Mouse (Mus musculus) heart, embryonic 12.5 days (tissue): ENCODE measurements around the gene Dusp19. TPM values are rescaled to one million over a fixed set of nuclear protein-coding genes. Genes with fewer than 3 reads are reported as not detected.

Source experiments
- ATAC-seq: fragments of 200-750 bp; cut with Nextera tagmentation; 2 replicates; pipeline ENCODE4 v1.8.0; 2017; ENCODE audit warnings: moderate TSS enrichment, moderate library complexity; ENCODE audit not compliant: insufficient number of reproducible peaks, low FRiP score
- H3K27ac ChIP-seq: fragments of 300-500 bp; sonication (generic); 2 replicates; pipeline ENCODE4 v1.5.1; 2016; ENCODE audit warnings: mild to moderate bottlenecking, moderate library complexity; ENCODE audit not compliant: poor library complexity, severe bottlenecking
- H3K27me3 ChIP-seq: fragments of 300-500 bp; sonication (generic); replicated peaks from 2 replicates; pipeline ENCODE4 v1.6.1; 2016; ENCODE audit warnings: mild to moderate bottlenecking, moderate library complexity
- H3K36me3 ChIP-seq: fragments of 300-500 bp; sonication (generic); 2 replicates; pipeline ENCODE4 v1.6.1; 2016; ENCODE audit warnings: mild to moderate bottlenecking, moderate library complexity
- H3K4me1 ChIP-seq: fragments of 300-500 bp; sonication (generic); replicated peaks from 2 replicates; pipeline ENCODE4 v1.6.1; 2016; ENCODE audit warnings: mild to moderate bottlenecking
- H3K4me2 ChIP-seq: fragments of 300-500 bp; sonication (generic); 2 replicates; pipeline ENCODE4 v1.6.1; 2016; ENCODE audit warnings: mild to moderate bottlenecking, moderate library complexity
- H3K4me3 ChIP-seq: fragments of 300-500 bp; sonication (generic); 2 replicates; pipeline ENCODE4 v1.5.1; 2016; ENCODE audit warnings: mild to moderate bottlenecking
- H3K9ac ChIP-seq: fragments of 300-500 bp; sonication (generic); 2 replicates; pipeline ENCODE4 v1.6.1; 2016; ENCODE audit warnings: mild to moderate bottlenecking, moderate library complexity
- H3K9me3 ChIP-seq: fragments of 300-500 bp; sonication (generic); replicated peaks from 2 replicates; pipeline ENCODE4 v1.6.1; 2016; ENCODE audit warnings: mild to moderate bottlenecking, moderate library complexity
- WGBS: fragments of 180-500 bp; shearing (Covaris S2); methylation state at CpG from one replicate; pipeline ENCODE4 v1.1.7; 2016; 5-methylcytosine and 5-hydroxymethylcytosine counted together
- polyA plus RNA-seq: library from polyadenylated mRNA; unstranded; fragments of >200 nt; fragmentation: Nextera tagmentation; extraction: Ambion mirVana; gene quantifications from 2 replicates; pipeline ENCODE4 v1.2.1, GENCODE M21; 2016

Gene Dusp19
- 11.4 and 11.9 TPM in 2 replicates for polyA plus RNA-seq

DNA sequence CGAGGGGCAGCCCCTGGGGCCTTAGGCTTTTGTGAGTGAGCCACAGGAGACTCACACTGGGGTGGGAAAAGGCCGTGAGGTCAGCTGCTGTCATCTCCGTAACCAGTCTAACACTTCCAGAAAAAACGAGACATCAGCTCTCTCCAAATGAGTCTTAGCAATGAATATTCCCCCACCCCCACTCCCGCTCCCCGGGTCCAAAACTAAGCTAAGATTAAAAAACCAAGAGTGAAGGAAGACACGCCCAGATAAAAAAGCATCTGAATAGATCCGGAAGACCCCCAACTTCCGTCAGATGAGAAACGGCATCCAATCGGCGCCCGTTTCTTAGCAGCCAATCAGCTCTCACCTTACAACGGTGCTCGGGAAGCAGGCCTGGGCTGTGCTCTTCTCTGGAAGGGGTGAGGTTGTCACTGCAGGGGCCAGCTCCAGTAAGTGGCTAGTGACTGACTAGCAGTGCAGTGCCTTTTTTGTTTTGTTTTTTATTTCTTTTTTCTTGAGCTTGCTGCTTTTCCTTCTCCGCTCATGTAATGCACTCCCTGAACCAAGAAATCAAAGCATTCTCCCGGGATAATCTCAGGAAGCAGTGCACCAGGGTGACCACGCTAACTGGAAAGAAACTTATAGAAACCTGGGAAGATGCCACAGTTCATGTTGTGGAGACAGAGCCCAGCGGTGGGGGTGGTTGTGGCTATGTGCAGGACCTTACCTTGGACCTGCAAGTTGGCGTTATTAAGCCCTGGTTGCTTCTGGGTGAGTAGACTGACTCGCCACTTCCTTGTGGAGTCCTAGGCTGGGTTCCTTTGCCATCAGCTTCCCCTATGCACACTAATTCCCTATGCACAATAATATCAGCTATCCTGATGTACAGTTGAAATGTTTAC, at the start of gene Dusp19, which contains the start of gene Nup35:
TSS of gene Dusp19 (plus strand) at position 192 of the 884 bp plus-strand sequence.
TSS of gene Nup35 (plus strand) at position 383 of the 884 bp plus-strand sequence.
- Histone ChIP-seq H3K9me3 (no peaks in the 10 kb centered on the region), H3K27ac (peak within 1 kb of the TSS; percentile 64), H3K36me3 (no peaks in the 10 kb centered on the region), H3K27me3 (no peaks in the 10 kb centered on the region), H3K9ac (peak within 1 kb of the TSS; percentile 72), H3K4me3 (peak within 1 kb of the TSS; percentile 59), H3K4me1 (peaks cover 3% of the 10 kb centered on the region; the same call in 1 of the 2 replicates), H3K4me2 (peak within 1 kb of the TSS; percentile 72)
- 1% methylated on average over 21 of the region's 21 CpGs for WGBS
- peak; percentile 98 for ATAC-seq

- H3K27me3 ChIP-seq: no peaks in the 10 kb centered on the region
- H3K36me3 ChIP-seq: peaks cover 4% of the 10 kb centered on the region; the same call in 1 of the 2 replicates
- no peaks in the 10 kb centered on the region for H3K9me3 ChIP-seq
- ATAC-seq: no peak
- H3K4me3 ChIP-seq: no peak overlapping the region
- H3K4me1 ChIP-seq: peaks cover 9% of the 10 kb centered on the region
- no peak overlapping the region for H3K4me2 ChIP-seq
- WGBS: 89% methylated on average over 4 of the region's 4 CpGs
- H3K9ac ChIP-seq: no peak overlapping the region
- H3K27ac ChIP-seq: no peak overlapping the region
These were observed 49.4 kb upstream of the Dusp19 start for GRCm38 (mm10) chr2:80567411-80567810.

- WGBS: 71% methylated on average over 4 of the region's 4 CpGs
- no peak overlapping the region for H3K4me3 ChIP-seq
- H3K27ac ChIP-seq: no peak overlapping the region
These were observed 46.2 kb upstream of the Dusp19 start for GRCm38 (mm10) chr2:80570656-80571055.

DNA sequence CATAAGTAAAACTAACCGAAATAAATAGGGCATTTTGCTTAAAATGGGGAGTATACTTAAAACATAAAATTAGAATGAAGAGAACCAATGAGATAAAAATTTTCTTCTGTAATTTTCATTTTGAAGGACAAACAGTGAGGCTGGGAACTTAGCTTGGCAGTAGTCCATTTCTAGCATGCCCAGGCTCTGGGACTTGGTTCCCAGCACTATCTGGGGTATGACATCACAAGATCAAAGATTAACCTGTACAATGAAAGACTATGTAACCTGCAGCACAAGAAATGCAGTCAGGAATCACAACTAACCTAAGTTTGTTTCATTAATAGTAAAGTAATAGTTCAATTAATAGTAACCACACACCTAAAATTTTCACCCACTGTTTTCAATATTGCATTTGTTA, 39.6 kb upstream of the Dusp19 start:
- Histone ChIP-seq H3K27me3 (no peaks in the 10 kb centered on the region), H3K4me3 (no peak overlapping the region), H3K9ac (no peak overlapping the region), H3K27ac (no peak overlapping the region), H3K4me2 (no peak overlapping the region), H3K9me3 (no peaks in the 10 kb centered on the region), H3K4me1 (peaks cover 20% of the 10 kb centered on the region), H3K36me3 (no peaks in the 10 kb centered on the region)
- no peak for ATAC-seq
- 91% methylated on average over 1 of the region's 1 CpGs for WGBS

More at GRCm38 (mm10) chr2:80570656-80571055, 46.2 kb upstream of the Dusp19 start:
- Histone ChIP-seq H3K4me1 (peaks cover 3% of the 10 kb centered on the region; the same call in 1 of the 2 replicates), H3K9me3 (no peaks in the 10 kb centered on the region), H3K9ac (no peak overlapping the region), H3K27me3 (no peaks in the 10 kb centered on the region), H3K4me2 (no peak overlapping the region), H3K36me3 (peaks cover 4% of the 10 kb centered on the region; the same call in 1 of the 2 replicates)
- no peak for ATAC-seq

DNA sequence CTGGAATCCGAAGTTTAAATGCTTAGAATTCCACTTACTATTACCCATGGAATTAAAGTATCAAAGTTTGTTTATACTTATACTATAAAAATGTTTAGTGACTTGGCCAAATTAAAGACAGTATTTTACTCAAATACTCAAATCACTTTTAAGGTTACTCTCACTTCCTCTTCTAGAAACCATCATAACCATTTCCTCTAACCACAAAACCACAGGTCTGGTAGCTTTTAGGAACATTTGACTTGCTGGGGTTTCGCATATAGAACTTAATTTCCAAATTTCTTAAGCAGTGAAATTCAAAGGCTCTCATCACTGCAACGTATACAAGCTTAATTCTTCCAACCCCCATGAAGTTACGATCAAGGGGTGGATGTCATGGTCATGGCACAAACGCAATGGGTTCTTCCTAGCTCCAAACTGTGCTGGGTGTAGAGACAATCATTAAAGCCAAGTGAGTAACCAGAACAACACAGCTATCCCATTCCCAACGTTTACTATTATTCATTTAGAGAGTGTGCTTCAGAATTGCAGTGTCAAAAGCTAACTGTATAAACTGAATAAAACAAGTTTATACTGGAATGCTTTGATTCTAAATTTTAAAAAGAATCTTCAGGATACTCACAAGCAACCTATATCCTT, 37.5 kb upstream of the Dusp19 start:
- Histone ChIP-seq H3K9ac (peak overlapping the region; percentile 64), H3K27ac (no peak overlapping the region)
- WGBS: 35% methylated on average over 6 of the region's 6 CpGs

DNA sequence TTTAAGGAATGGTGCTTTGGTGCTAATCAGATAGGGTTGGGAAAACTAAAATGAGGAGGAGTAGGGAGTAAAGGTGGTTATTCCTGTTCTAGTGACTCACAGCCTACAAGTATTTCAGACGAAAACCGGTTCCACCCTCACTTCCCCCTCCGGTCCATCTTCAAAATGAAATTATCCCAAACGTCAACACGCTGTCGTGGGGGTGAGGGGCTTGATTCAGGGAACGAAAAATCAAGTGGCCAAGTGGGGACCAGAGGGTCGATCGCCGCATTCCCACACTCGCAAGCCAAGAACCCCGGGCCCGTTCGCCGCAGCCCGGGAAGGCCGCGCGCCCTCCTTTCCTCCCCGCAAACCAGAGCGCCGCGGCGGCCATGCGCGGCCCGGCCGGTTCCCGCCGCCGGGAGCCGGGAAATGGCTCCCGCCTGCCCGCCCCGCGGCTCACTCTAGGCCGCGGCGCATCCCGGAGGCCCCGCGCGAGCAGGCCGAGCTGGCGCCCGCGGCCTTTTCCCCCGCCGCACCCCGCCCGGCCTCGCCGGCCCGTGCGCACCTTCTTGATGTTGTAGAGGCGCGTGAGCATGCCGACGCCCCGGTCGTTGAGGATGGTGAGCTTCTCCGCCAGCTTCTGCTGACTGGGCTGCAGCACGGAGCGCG, 36.4 kb upstream of the Dusp19 start:
- H3K9ac ChIP-seq: peak overlapping the region; percentile 99
- peak; percentile 76 for ATAC-seq
- peak overlapping the region; percentile 98 for H3K4me3 ChIP-seq
- no peaks in the 10 kb centered on the region for H3K36me3 ChIP-seq
- H3K4me2 ChIP-seq: peak overlapping the region; percentile 77
- H3K27ac ChIP-seq: peak overlapping the region; percentile 99
- no peaks in the 10 kb centered on the region for H3K27me3 ChIP-seq
- H3K9me3 ChIP-seq: no peaks in the 10 kb centered on the region
- WGBS: under 1% methylated on average over 56 of the region's 65 CpGs
- peaks cover 20% of the 10 kb centered on the region for H3K4me1 ChIP-seq

More for the DNA sequence above, 37.5 kb upstream of the Dusp19 start:
- Histone ChIP-seq H3K4me3 (peak overlapping the region; percentile 41), H3K4me2 (peak overlapping the region; percentile 68), H3K9me3 (no peaks in the 10 kb centered on the region), H3K4me1 (peaks cover 20% of the 10 kb centered on the region), H3K36me3 (no peaks in the 10 kb centered on the region), H3K27me3 (no peaks in the 10 kb centered on the region)
- no peak for ATAC-seq

DNA sequence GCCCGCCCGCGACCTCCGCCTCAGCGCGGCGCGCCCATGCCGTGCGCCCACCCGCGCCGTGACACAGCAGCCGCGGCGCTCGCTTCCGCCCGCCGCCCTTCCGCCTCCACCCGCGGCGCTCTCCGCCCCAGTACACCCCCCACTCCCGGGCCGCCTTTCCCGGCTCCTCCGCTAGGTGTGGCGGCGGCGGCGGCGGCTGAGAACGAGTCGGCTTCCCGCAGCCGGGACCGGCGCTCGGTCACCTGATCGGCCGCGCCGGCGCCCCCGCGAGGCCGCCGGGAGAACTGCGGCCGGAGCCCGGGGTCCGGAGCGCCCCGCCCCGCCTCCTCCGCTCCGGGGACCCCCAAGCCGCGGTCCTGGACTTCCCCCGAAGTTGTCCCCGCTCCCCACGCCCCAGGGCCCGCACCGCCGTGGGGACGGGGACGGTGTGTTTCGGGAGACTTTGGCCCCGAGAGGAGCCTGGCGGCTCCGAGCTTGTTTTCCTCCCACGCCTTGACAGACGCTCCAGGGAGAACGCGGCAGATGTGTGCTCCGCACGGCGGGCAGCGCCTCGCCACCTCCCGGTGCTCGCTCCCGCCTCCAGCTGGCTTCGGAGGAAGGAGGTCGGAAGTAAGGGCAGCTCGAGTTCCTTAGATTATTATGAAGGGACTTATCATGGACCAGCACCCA, 35.7 kb upstream of the Dusp19 start, which contains the start of gene Nckap1:
TSS of gene Nckap1 (minus strand) at position 338 of the 669 bp plus-strand sequence.
- Histone ChIP-seq H3K9me3 (no peaks in the 10 kb centered on the region), H3K36me3 (no peaks in the 10 kb centered on the region), H3K9ac (peak within 1 kb of the TSS; percentile 99), H3K4me3 (peak within 1 kb of the TSS; percentile 98), H3K27me3 (no peaks in the 10 kb centered on the region), H3K27ac (peak within 1 kb of the TSS; percentile 99), H3K4me2 (peak within 1 kb of the TSS; percentile 77), H3K4me1 (peaks cover 16% of the 10 kb centered on the region)
- ATAC-seq: peak; percentile 93
- under 1% methylated on average over 83 of the region's 88 CpGs for WGBS

GRCm38 (mm10) chr2:80582356-80582755, 34.5 kb upstream of the Dusp19 start:
- peaks cover 10% of the 10 kb centered on the region for H3K4me1 ChIP-seq
- H3K9ac ChIP-seq: no peak overlapping the region
- no peaks in the 10 kb centered on the region for H3K36me3 ChIP-seq
- no peak overlapping the region for H3K27ac ChIP-seq
- no peaks in the 10 kb centered on the region for H3K27me3 ChIP-seq
- 88% methylated on average over 3 of the region's 3 CpGs for WGBS
- H3K4me3 ChIP-seq: no peak overlapping the region
- H3K9me3 ChIP-seq: no peaks in the 10 kb centered on the region
- H3K4me2 ChIP-seq: no peak overlapping the region
- no peak for ATAC-seq

GRCm38 (mm10) chr2:80594215-80594918, 22.5 kb upstream of the Dusp19 start:
- no peaks in the 10 kb centered on the region for H3K27me3 ChIP-seq
- H3K4me1 ChIP-seq: no peaks in the 10 kb centered on the region
- WGBS: 63% methylated on average over 4 of the region's 4 CpGs
- no peak for ATAC-seq
- H3K9me3 ChIP-seq: no peaks in the 10 kb centered on the region
- H3K4me3 ChIP-seq: no peak overlapping the region
- no peaks in the 10 kb centered on the region for H3K36me3 ChIP-seq
- H3K4me2 ChIP-seq: no peak overlapping the region
- H3K27ac ChIP-seq: no peak overlapping the region
- no peak overlapping the region for H3K9ac ChIP-seq

DNA sequence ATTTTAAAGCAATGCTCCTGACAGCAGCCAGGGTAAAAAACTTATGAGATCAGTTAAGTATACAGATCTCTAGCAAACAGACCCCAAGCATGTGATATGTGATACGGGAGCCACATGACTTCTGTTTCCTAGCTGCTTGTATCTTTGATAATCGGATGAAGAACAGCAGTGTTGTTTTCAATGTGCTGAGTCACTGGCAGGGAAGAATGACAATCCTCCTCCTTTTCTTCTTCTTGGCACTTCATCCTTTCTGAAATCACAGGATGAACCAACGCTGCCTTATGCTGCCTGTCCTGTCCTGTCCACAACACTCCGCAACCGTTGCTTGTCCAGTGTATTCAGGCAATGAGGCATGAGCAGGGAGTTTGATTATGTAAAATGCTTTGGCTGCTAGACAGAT, 19.9 kb upstream of the Dusp19 start:
- Histone ChIP-seq H3K4me2 (no peak overlapping the region), H3K4me3 (no peak overlapping the region), H3K36me3 (no peaks in the 10 kb centered on the region), H3K27ac (no peak overlapping the region), H3K9ac (no peak overlapping the region), H3K27me3 (no peaks in the 10 kb centered on the region), H3K4me1 (no peaks in the 10 kb centered on the region), H3K9me3 (no peaks in the 10 kb centered on the region)
- no peak for ATAC-seq
- 67% methylated on average over 5 of the region's 5 CpGs for WGBS
